Mouse (Mus musculus) liver, embryonic 15.5 days (tissue): ENCODE data around the gene Vav2. TPM values are rescaled to one million over a fixed set of nuclear protein-coding genes. Genes with fewer than 3 reads are reported as not detected.

Source experiments
- ATAC-seq: fragments of 200-750 bp; cut with Nextera tagmentation; 2 replicates; pipeline ENCODE4 v1.8.0; 2017; ENCODE audit warnings: moderate number of reproducible peaks, mild to moderate bottlenecking, moderate library complexity; ENCODE audit not compliant: insufficient read depth
- H3K27ac ChIP-seq: fragments of 300-500 bp; sonication (generic); replicated peaks from 2 replicates; pipeline ENCODE4 v1.5.1; 2015; ENCODE audit warnings: mild to moderate bottlenecking, inconsistent platforms
- H3K27me3 ChIP-seq: fragments of 300-500 bp; sonication (generic); 2 replicates; pipeline ENCODE4 v1.6.1; 2015; ENCODE audit warnings: mild to moderate bottlenecking, inconsistent platforms
- H3K36me3 ChIP-seq: fragments of 300-500 bp; sonication (generic); replicated peaks from 2 replicates; pipeline ENCODE4 v1.6.1; 2015; ENCODE audit warnings: moderate library complexity, mild to moderate bottlenecking, inconsistent platforms
- H3K4me1 ChIP-seq: fragments of 300-500 bp; sonication (generic); replicated peaks from 2 replicates; pipeline ENCODE4 v1.6.1; 2015; ENCODE audit warnings: inconsistent platforms
- H3K4me2 ChIP-seq: fragments of 300-500 bp; sonication (generic); 2 replicates; pipeline ENCODE4 v1.6.1; 2015; ENCODE audit warnings: moderate library complexity, mild to moderate bottlenecking, inconsistent platforms
- H3K4me3 ChIP-seq: fragments of 300-500 bp; sonication (generic); replicated peaks from 2 replicates; pipeline ENCODE4 v1.5.1; 2015; ENCODE audit warnings: mild to moderate bottlenecking, inconsistent platforms
- H3K9ac ChIP-seq: fragments of 300-500 bp; sonication (generic); 2 replicates; pipeline ENCODE4 v1.6.1; 2015; ENCODE audit warnings: moderate library complexity, mild to moderate bottlenecking, inconsistent platforms
- H3K9me3 ChIP-seq: fragments of 300-500 bp; sonication (generic); replicated peaks from 2 replicates; pipeline ENCODE4 v1.6.1; 2016; ENCODE audit warnings: inconsistent platforms
- WGBS: fragments of 180-500 bp; shearing (Covaris S2); methylation state at CpG from one replicate; pipeline ENCODE4 v1.1.7; 2015; ENCODE audit warnings: mixed read lengths; ENCODE audit not compliant: insufficient replicate concordance; 5-methylcytosine and 5-hydroxymethylcytosine counted together
- polyA plus RNA-seq: library from polyadenylated mRNA; unstranded; fragments of >200 nt; fragmentation: Nextera tagmentation; extraction: Ambion mirVana; gene quantifications from 2 replicates; pipeline ENCODE4 v1.2.1, GENCODE M21; 2015

Gene Vav2
- polyA plus RNA-seq, 1 experiment from 2014 or later: 4.7 TPM

DNA sequence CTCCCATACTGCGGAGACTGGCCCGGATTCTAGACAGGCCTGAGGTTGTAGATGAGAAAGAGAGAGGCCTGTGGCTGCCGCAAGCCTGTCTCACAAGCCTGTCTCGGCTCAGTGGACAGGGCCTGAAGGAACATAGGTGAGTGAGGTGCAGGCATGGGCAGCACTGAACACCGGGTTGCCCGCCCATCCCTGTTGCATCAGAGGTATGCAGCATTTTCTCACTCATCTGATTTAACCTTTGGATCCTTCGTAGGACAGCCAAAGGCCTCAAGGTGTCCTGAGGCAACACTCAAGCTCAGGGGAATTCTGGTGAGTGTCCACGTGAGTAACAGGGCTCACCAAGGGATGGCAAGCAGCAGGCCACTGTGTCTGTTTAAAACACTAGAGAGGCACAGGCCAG lies 36.5 kb downstream of the Vav2 start:
- Histone ChIP-seq H3K27ac (0 out of 2 replicates have a peak overlapping the region, but pooled peaks have one; percentile 2), H3K4me2 (0 out of 2 replicates have a peak overlapping the region, but pooled peaks have one; percentile 7)
- ATAC-seq: no peak; the same call in 1 of the 2 replicates

DNA sequence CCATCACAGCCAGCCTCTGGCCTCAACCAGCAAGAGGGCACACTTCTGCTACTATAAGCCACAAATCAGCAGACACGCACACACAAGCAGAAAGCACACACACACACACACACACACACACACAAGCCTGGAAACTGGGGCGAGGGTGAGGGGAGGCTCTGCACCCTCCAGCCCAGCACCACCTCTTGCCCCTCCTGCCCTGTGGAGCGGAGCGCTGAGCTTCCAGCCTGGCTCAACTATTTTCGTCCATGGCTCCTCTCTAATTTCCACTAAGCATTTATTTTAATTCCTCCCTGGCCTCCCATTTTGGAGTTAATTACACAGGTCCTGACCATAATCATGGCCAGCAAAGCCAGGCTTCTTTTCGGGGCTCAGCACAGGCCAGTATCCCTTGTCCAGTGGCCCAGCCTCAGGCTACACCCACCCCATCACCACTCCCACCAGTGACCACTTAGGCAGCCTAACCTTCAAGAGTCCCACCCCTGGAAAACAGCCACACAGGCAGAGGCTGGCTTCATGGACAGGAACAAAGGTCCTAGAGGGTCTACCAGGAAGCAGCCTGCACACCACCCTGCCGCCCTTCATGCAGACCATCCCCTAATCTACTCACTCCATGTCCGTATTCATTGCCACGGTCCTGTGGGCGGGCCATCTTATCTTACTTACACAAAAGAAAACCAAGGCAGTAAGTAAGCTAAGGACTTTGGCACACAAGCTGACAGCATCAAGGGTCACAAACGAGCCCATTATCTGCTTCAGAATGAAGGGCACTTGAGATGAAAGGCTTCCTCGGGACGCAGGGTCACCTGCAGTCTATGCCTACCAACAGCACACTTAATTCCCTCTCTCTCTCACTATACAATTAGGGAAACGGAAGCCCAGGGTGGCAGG lies 37.3 kb downstream of the Vav2 start:
- no peak overlapping the region for H3K9ac ChIP-seq

More for the DNA sequence above, 36.5 kb downstream of the Vav2 start:
- H3K9me3 ChIP-seq: no peaks in the 10 kb centered on the region
- WGBS: 60% methylated on average over 8 of the region's 8 CpGs
- no peak overlapping the region for H3K9ac ChIP-seq
- H3K36me3 ChIP-seq: no peaks in the 10 kb centered on the region
- no peak overlapping the region for H3K4me3 ChIP-seq
- H3K4me1 ChIP-seq: peaks cover 48% of the 10 kb centered on the region
- no peaks in the 10 kb centered on the region for H3K27me3 ChIP-seq

DNA sequence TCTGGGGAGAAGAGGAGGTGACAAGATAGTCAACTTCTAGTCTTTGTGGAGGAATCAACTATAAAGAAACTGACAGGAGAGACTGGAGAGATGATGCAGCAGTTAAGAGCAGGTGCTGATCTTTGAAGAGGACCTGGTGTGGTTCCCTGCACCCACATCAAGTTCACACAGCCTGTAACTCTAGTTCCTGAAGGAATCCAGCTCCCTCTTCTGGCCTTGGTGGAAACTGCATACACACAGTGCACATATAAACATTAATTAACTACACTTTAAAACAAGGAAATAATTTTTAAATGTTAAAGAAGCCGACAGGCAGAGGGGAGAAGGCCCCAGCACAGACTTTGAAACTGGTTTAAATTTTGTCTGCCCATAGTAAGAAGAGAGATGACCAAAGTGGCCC lies 39.6 kb downstream of the Vav2 start:
- Histone ChIP-seq H3K27ac (no peak overlapping the region), H3K4me1 (peaks cover 33% of the 10 kb centered on the region), H3K9ac (no peak overlapping the region), H3K36me3 (no peaks in the 10 kb centered on the region), H3K9me3 (no peaks in the 10 kb centered on the region), H3K4me3 (no peak overlapping the region), H3K4me2 (no peak overlapping the region), H3K27me3 (no peaks in the 10 kb centered on the region)
- WGBS: 76% methylated on average over 1 of the region's 1 CpGs
- no peak for ATAC-seq

More for the DNA sequence above, 37.3 kb downstream of the Vav2 start:
- WGBS: 34% methylated on average over 14 of the region's 14 CpGs
- Histone ChIP-seq H3K4me2 (peak overlapping the region; percentile 7; the same call in 1 of the 2 replicates), H3K4me3 (no peak overlapping the region), H3K9me3 (no peaks in the 10 kb centered on the region), H3K27me3 (no peaks in the 10 kb centered on the region), H3K27ac (0 out of 2 replicates have a peak overlapping the region, but pooled peaks have one; percentile 2), H3K36me3 (no peaks in the 10 kb centered on the region), H3K4me1 (peaks cover 40% of the 10 kb centered on the region)
- peak; percentile 29; the same call in 1 of the 2 replicates for ATAC-seq

- H3K4me3 ChIP-seq: no peak overlapping the region
- no peaks in the 10 kb centered on the region for H3K9me3 ChIP-seq
- H3K27ac ChIP-seq: no peak overlapping the region
- no peak overlapping the region for H3K9ac ChIP-seq
- no peak for ATAC-seq
- 49% methylated on average over 4 of the region's 4 CpGs for WGBS
- 0 out of 2 replicates have a peak, but pooled peaks cover 6% of the 10 kb centered on the region for H3K4me1 ChIP-seq
- no peaks in the 10 kb centered on the region for H3K36me3 ChIP-seq
- no peaks in the 10 kb centered on the region for H3K27me3 ChIP-seq
- H3K4me2 ChIP-seq: no peak overlapping the region
These were observed 45.1 kb downstream of the Vav2 start for GRCm38 (mm10) chr2:27381698-27382097.

DNA sequence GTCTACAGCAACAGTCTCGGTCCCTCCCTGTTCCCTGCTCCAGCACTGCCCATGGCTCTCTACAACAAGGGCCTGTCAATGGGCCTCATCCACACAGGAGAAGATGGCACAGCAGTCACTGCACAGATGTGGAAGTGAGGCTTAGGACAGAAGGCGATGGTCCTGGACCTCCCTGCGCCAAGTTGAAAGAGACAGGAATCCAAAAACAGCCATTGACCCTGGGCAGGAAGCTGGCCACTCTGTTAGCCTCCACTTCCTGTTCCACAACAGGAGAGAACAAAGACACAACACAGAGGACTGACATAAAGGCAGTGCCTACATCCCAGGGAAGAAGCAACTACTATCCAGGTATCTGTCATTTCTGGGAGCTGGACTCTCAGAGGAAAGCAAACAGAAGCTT lies 45.6 kb downstream of the Vav2 start:
- Histone ChIP-seq H3K4me3 (no peak overlapping the region), H3K4me2 (no peak overlapping the region), H3K4me1 (0 out of 2 replicates have a peak, but pooled peaks cover 6% of the 10 kb centered on the region), H3K27me3 (no peaks in the 10 kb centered on the region), H3K36me3 (no peaks in the 10 kb centered on the region), H3K27ac (no peak overlapping the region), H3K9me3 (no peaks in the 10 kb centered on the region), H3K9ac (no peak overlapping the region)
- ATAC-seq: no peak
- 63% methylated on average over 3 of the region's 3 CpGs for WGBS

DNA sequence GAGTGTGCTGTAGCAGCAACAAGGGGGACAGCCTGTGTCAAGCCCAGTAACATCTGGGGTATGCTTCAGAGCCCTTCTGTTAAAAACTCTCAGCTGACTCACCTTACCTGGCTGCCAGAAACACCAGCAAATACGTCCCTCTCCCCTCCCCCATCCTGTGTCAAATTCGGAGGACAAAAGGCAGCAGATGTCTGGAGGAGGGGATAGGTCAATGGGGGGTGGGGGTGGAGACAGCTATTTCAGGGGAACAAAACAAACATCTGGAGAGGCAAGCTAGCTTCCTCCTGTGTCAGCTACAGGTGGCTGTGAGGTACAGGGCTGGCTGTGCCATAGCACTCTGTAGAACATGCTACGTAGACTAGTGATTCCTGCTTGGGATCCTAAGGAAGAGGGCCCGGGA lies 49.0 kb downstream of the Vav2 start:
- Histone ChIP-seq H3K9ac (no peak overlapping the region), H3K4me2 (no peak overlapping the region), H3K4me3 (no peak overlapping the region), H3K27ac (no peak overlapping the region), H3K4me1 (peaks cover 17% of the 10 kb centered on the region), H3K9me3 (no peaks in the 10 kb centered on the region), H3K27me3 (no peaks in the 10 kb centered on the region), H3K36me3 (no peaks in the 10 kb centered on the region)
- WGBS: 42% methylated on average over 4 of the region's 4 CpGs
- no peak for ATAC-seq

GRCm38 (mm10) chr2:27377164-27377563 lies 49.7 kb downstream of the Vav2 start:
- no peak for ATAC-seq

DNA sequence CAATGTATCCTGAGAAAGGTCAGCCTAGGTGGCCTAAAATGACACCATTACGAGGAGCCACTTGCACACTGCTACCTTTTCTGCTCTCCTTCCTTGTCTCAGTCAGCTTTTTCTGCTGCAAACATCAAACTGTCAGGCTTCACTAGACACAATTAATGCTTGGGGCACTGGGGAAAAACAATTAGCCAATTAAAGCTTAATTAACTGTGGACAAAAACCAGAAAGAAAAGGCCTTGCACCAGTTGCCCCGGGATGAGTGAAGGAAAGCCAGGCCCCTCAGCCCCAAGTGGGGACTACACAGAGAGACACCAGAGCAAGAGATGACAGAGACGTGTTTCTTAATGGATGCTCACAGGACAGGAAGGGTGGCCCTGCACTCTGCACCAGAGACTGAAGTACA lies 51.7 kb downstream of the Vav2 start:
- H3K27me3 ChIP-seq: no peaks in the 10 kb centered on the region

More at GRCm38 (mm10) chr2:27377164-27377563, 49.7 kb downstream of the Vav2 start:
- no peak overlapping the region for H3K4me2 ChIP-seq
- H3K36me3 ChIP-seq: no peaks in the 10 kb centered on the region
- 72% methylated on average over 8 of the region's 8 CpGs for WGBS
- H3K27ac ChIP-seq: no peak overlapping the region
- no peak overlapping the region for H3K4me3 ChIP-seq
- H3K9me3 ChIP-seq: no peaks in the 10 kb centered on the region
- no peaks in the 10 kb centered on the region for H3K27me3 ChIP-seq
- peaks cover 17% of the 10 kb centered on the region for H3K4me1 ChIP-seq
- H3K9ac ChIP-seq: no peak overlapping the region

DNA sequence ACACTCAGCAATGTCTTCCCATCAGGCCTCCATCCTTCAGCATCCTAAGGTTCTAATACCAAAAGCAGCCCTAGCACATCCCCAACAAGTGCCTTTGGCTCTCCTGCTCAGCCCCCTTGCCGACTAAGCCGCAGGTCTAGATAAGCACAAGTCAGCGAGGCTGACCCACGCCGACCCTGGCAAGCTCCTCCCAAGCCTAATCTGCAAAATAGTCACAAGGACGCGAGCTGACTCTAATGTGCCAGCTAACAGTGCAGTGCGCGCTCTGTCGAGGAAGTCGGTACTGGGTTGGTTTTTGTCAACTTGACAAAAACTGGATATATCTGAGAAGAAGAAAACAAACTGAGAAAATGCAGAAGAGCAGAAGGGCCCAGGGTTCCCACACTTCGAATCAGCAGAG lies 53.5 kb downstream of the Vav2 start:
- Histone ChIP-seq H3K4me3 (no peak overlapping the region), H3K27me3 (no peaks in the 10 kb centered on the region), H3K27ac (no peak overlapping the region), H3K9ac (no peak overlapping the region), H3K36me3 (no peaks in the 10 kb centered on the region), H3K4me2 (no peak overlapping the region), H3K4me1 (peaks cover 13% of the 10 kb centered on the region), H3K9me3 (no peaks in the 10 kb centered on the region)
- no peak for ATAC-seq
- WGBS: 21% methylated on average over 12 of the region's 12 CpGs

More for the DNA sequence above, 51.7 kb downstream of the Vav2 start:
- Histone ChIP-seq H3K4me3 (no peak overlapping the region), H3K4me1 (peaks cover 17% of the 10 kb centered on the region), H3K4me2 (no peak overlapping the region), H3K9ac (no peak overlapping the region), H3K27ac (no peak overlapping the region), H3K9me3 (no peaks in the 10 kb centered on the region), H3K36me3 (no peaks in the 10 kb centered on the region)
- WGBS: 54% methylated on average over 3 of the region's 3 CpGs
- ATAC-seq: no peak

- Histone ChIP-seq H3K27me3 (no peaks in the 10 kb centered on the region), H3K36me3 (no peaks in the 10 kb centered on the region), H3K9ac (no peak overlapping the region), H3K4me1 (peaks cover 15% of the 10 kb centered on the region), H3K4me2 (no peak overlapping the region), H3K4me3 (no peak overlapping the region), H3K27ac (no peak overlapping the region), H3K9me3 (no peaks in the 10 kb centered on the region)
- WGBS: 58% methylated on average over 2 of the region's 2 CpGs
- ATAC-seq: no peak
These were observed 55.4 kb downstream of the Vav2 start for GRCm38 (mm10) chr2:27371450-27371849.

DNA sequence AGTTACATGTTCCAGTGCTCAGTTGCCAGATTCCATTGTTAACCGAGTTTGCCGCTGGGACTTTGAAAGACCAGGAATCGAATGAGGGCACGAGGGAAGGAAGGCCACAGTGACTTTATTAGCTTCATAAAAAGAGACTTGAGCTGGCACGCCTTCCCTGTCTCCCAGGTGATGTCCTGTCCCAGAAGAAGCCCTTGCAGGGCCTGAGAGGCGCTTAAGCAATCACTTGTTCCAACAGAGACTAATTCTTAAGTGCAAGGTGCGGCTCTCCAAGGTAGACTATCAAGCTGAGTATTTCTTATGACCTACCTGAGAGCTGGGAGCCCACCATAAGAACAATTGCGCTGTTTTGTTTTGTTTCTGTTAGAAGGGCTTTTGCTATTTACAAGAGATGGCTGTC lies 57.9 kb downstream of the Vav2 start:
- no peak for ATAC-seq
- 68% methylated on average over 8 of the region's 8 CpGs for WGBS

More for the DNA sequence above, 57.9 kb downstream of the Vav2 start:
- no peaks in the 10 kb centered on the region for H3K36me3 ChIP-seq
- H3K4me1 ChIP-seq: peaks cover 12% of the 10 kb centered on the region
- no peak overlapping the region for H3K9ac ChIP-seq
- H3K27me3 ChIP-seq: no peaks in the 10 kb centered on the region
- no peak overlapping the region for H3K4me2 ChIP-seq
- no peaks in the 10 kb centered on the region for H3K9me3 ChIP-seq
- H3K4me3 ChIP-seq: no peak overlapping the region
- H3K27ac ChIP-seq: no peak overlapping the region
